Mouse (Mus musculus): Measurements from ENCODE around the gene Rela.

DNA sequence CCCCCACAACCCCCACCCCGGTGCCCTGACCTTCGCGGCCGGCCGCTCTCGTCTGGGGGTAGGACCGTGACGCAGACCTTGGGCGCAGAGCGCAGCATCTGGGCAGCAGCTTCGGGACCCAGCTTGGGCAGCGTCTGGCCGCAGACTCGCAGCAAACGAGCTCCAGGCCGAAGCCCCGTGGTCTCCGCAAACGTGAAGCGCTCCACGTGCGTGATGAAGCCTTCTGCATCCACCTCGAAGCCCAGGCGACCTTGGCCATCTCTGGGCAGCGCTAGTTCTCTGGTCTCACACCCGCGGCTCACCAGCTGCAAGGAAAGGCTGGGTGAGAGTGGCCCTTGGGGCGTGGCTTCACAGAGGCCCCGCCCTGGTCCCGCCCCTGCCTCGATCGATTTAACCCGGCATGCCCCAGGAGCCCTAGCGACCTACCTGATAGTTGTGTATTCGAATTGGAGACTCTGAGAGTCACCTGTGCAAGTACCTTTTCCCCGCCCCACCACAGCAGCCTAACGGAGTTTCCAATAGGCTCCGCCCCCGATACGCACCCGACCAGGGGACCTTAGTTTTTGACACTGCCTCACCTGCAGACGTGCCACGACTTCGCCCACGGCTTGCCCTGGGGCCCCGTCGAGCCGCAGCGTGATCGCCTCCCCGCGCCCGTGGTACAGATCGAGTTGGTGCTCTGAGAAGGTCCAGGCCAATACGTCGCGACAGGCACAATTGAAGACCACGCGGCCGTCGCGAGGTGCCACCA, 16.9 kb downstream of the Rela start:
- TF ChIP-seq POLR2A (IDR thresholded peaks at IDR 0.05; ENCODE audit: low read depth, low read length) = no peak
- no peak for TF ChIP-seq CTCF (IDR thresholded peaks at IDR 0.05; ENCODE audit: borderline replicate concordance, insufficient read depth, low read length)

Data from embryonic fibroblast, embryonic 13.5 days (primary cell).